Mouse (Mus musculus) myocyte (in vitro differentiated cells): ENCODE results near the gene Fev.

ENCODE experiments used
- CEBPB ChIP-seq: IDR thresholded peaks from 2 replicates; pipeline ENCODE4 v1.6.1; 2011; ENCODE audit warnings: mild to moderate bottlenecking, moderate library complexity; ENCODE audit not compliant: poor library complexity, insufficient read depth, severe bottlenecking
- E2F4 ChIP-seq: IDR thresholded peaks from one replicate; pipeline ENCODE4 v1.6.1; 2011; ENCODE audit warnings: mild to moderate bottlenecking, control low read depth, moderate library complexity; ENCODE audit not compliant: insufficient read depth
- MAX ChIP-seq: IDR thresholded peaks from one replicate; pipeline ENCODE4 v1.6.1; 2011; ENCODE audit warnings: low read depth, mild to moderate bottlenecking, control low read depth
- MYOD1 ChIP-seq, 3 experiments: IDR thresholded peaks; one replicate each; pipeline ENCODE4 v1.6.1; 2011; ENCODE audit warnings: control low read depth in 2 of 3, low read depth in 2 of 3, mild to moderate bottlenecking in 2 of 3, moderate library complexity in 1 of 3; ENCODE audit not compliant: insufficient read length in 2 of 3, control insufficient read depth in 1 of 3
- MYOG ChIP-seq, 3 experiments: IDR thresholded peaks; one replicate each; pipeline ENCODE4 v1.6.1; 2011; ENCODE audit warnings: control low read depth in 2 of 3, low read depth in 2 of 3, mild to moderate bottlenecking in 2 of 3; ENCODE audit not compliant: insufficient read length in 2 of 3, control insufficient read depth in 1 of 3, insufficient read depth in 1 of 3
- POLR2A ChIP-seq: IDR thresholded peaks from one replicate; pipeline ENCODE4 v1.6.1; 2011; ENCODE audit warnings: low read depth, mild to moderate bottlenecking, control low read depth, moderate library complexity; ENCODE audit not compliant: insufficient read length
- POLR2AphosphoS2 ChIP-seq: IDR thresholded peaks from one replicate; pipeline ENCODE4 v1.6.1; 2011; ENCODE audit warnings: low read depth, control low read depth; ENCODE audit not compliant: insufficient read length
- REST ChIP-seq: IDR thresholded peaks from one replicate; pipeline ENCODE4 v1.6.1; 2011; ENCODE audit warnings: mild to moderate bottlenecking, control low read depth, moderate library complexity; ENCODE audit not compliant: insufficient read depth, insufficient read length
- SRF ChIP-seq: IDR thresholded peaks from one replicate; pipeline ENCODE4 v1.6.1; 2011; ENCODE audit warnings: low read depth; ENCODE audit not compliant: control insufficient read depth, insufficient read length
- TCF12 ChIP-seq: IDR thresholded peaks from one replicate; pipeline ENCODE4 v1.6.1; 2011; ENCODE audit warnings: mild to moderate bottlenecking, control low read depth; ENCODE audit not compliant: poor library complexity, insufficient read depth, severe bottlenecking
- TCF3 ChIP-seq: IDR thresholded peaks from one replicate; pipeline ENCODE4 v1.6.1; 2011; ENCODE audit warnings: low read depth, control low read depth; ENCODE audit not compliant: insufficient read length
- USF1 ChIP-seq: IDR thresholded peaks from one replicate; pipeline ENCODE4 v1.6.1; 2011; ENCODE audit warnings: low read depth, mild to moderate bottlenecking, control low read depth, moderate library complexity

DNA sequence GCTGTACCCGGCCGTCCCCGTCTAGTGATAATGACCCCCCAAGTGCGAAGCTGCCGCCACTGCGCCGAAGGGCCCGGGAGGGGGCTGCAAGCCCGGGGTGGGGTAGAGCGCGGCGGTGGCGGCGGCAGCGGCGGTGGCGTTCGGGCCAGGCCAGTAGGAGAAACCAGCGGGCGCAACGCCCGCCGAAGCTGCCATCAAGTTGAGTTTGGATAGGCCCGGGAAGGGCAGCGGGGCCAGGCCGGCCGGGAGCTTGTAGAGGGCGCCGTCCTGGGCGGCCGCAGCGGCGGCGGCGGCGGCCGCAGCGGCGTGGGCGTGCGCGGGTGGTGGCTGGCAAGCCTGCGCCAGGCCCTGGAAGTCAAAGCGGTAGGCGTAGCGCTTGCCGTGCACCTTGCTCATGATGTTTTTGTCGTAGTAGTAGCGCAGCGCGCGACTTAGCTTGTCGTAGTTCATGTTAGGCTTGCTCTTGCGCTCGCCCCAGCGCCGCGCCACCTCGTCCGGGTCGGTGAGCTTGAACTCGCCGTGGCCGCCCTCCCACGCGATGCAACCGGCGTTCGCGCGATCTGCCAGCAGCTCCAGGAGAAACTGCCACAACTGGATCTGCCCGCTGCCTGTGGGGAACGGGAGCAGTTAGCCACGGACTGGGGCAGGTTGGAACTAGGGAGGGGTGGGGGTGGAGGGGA, 3.0 kb downstream of the Fev start:
- TF ChIP-seq E2F4 (no peak), POLR2A (no peak), MAX (no peak), USF1 (no peak), MYOG (IDR thresholded peaks at IDR 0.05; ENCODE audit: control insufficient read depth in 1 of 3, insufficient read depth in 1 of 3, insufficient read length in 2 of 3, low read depth in 2 of 3) (no peak), SRF (no peak), MYOD1 (IDR thresholded peaks at IDR 0.05; ENCODE audit: control insufficient read depth in 1 of 3, insufficient read length in 2 of 3, low read depth in 2 of 3) (no peak), CEBPB (no peak), TCF12 (no peak), POLR2AphosphoS2 (no peak), TCF3 (no peak), REST (no peak)
